Mouse (Mus musculus) ZHBTc4 (cell line): ENCODE measurements around the gene Rilpl1.
A peak's percentile ranks its signal among the peaks of the same experiment; 100 is the strongest.
"Not testable (repeated sequence)": the region's sequence is repeated elsewhere in the genome, so short reads cannot be mapped to it uniquely, and the experiment has no call there.

Source experiments
- DNase-seq: peaks from one replicate; pipeline ENCODE4 v3.0.0-alpha.2; 2011; ENCODE audit warnings: low read depth, low spot score

Rilpl1 gene

DNA sequence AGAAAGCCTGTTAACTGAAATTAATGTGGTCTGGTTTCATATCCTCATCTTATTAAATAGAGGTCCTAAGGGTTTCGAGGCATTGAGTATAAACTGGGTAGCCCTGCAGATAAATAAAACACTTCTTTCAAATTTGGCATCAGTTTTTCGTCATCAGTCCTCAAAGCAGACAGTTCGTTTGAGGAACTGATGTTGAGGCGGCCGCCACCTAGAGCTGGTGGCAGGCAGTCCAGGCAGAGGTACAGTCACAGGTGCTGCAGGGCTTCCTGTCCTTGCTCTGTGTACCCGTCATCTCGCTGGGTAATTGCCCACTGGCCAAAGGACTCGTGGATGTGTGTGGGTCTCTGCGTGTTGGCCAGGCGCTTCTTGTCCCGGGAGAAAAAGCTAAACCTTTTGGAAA, 37.7 kb downstream of the Rilpl1 start:
- DNase-seq: no peak

DNA sequence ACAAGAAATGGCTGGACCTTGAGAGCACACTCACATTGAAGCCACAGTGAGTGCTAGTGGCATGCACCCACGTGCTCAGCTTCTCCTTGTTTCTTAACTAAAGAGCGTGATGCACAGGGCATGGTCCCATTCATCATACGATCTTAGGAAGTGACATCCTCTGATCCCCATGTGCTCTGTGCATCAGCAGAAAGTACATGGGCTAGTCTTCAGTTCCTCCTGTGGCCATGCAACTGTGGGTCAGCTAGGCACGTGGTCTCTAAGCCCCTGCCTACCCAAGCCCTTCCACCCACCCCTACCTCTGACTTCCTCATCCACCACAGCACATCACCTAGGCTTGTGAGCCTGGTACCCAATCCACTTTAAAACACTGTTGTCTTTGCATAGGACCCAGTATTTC, 38.6 kb downstream of the Rilpl1 start:
- no peak for DNase-seq

GRCm38 (mm10) chr5:124491732-124492131, 39.5 kb downstream of the Rilpl1 start:
- DNase-seq: no peak

DNA sequence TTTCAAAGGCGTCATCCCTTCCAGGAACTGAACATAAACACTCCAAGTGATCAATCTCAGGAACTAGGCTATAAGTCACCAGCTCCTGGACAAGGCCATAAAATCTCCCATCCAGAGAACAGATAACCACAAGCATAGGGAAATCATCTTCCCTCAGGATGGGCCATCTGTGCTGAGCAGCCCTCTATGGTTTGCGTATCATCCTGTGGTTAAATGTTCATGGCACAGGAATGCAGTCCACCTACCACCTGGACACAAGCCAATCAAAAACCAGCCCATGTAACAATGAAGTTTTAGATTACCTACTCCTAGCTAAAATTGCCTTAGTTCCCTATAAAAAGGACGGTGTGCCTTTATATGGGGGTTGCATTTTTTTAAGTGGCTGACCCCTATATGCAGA, 42.3 kb downstream of the Rilpl1 start:
- no peak for DNase-seq

DNA sequence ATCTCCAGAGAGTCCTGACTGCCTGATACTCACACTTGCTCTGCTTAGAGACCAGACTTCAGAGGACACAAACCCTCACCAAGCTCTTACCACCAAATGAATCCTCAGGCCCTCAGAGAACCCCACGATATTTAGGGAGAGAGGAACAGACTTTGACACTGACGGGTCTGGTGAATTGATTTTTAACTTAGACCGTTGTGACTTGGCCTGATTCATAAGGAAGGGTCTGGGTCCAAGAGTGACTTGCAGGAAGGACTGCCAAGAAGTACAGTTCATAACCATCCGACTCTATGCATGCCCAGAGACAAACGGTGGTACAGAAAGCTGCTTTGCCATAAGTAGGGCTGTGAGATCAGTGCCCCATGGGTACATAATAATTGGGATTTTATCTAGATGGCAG, 45.5 kb downstream of the Rilpl1 start:
- DNase-seq: no peak

- DNase-seq: no peak
Observed at GRCm38 (mm10) chr5:124483655-124484396, 47.4 kb downstream of the Rilpl1 start.

- DNase-seq: peak; percentile 92
Observed at GRCm38 (mm10) chr5:124482966-124483654, 48.1 kb downstream of the Rilpl1 start, which contains the start of gene Snrnp35. Snrnp35 (plus strand) TSS chr5:124483134.

- DNase-seq: no peak
Observed at GRCm38 (mm10) chr5:124482436-124482965, 48.7 kb downstream of the Rilpl1 start.

DNA sequence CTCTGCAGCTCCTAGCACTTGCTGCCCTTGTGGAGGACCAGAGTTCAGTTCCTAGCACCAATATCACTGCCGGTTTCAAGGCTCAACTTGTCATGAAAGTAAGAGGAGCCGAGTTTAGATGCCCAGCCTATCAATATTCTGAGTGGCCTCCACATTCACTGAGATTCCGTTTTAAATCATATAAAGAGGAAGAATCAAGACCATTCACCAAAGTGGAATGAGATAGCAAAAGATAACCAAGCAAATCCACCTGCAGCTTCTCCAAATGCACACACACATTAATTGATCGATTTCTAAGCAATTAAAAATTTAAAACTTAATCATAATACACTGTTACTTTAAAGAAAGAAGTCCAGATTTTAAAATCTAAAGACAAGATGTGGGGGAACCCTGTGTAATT, 49.5 kb downstream of the Rilpl1 start:
- DNase-seq: no peak

GRCm38 (mm10) chr5:124480119-124480518, 51.1 kb downstream of the Rilpl1 start:
- DNase-seq: no peak

DNA sequence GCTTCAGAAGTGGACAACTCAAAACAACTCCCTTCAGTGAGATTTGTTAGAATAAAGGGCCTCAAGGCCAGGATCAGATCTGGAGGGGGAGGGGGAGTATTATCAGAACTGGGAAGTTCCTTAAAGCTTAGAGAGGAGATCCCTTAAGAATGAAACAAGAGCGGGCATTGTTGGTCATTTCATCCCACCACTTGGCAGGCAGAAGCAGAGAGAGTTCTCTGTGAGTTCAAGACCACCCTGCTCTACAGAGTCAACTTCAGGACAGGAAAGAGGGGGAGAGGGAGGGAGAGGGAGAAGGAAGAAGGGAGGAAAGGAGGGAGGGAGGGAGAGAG, 52.4 kb downstream of the Rilpl1 start:
- no peak for DNase-seq

DNA sequence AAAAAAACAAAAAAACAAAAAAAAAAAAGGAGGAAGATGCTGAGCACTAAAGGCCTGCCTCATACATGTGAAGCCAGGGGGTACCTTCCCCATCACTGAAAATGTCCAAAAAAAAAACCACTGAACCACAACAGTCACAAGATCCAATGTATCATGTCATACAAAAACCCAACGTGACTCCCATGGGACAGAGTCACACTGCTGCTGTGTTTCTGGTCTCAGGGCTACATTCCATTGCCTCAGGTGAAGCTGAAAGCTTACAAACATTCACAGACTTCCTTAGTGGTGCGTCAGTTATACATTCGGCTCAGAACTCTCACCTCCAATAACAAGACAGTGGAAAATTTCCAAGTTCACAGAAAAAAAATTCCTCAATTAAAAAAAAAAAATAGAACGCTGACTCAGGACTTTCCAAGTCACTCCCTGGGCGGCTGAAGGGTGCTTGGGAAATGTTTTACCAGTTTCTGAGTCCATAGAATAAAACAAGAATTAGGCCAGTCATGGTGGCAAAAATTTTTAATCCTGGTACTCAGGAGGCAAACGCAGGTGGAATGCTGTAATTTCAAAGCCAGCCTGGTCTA, 60.5 kb downstream of the Rilpl1 start:
- no peak for DNase-seq

DNA sequence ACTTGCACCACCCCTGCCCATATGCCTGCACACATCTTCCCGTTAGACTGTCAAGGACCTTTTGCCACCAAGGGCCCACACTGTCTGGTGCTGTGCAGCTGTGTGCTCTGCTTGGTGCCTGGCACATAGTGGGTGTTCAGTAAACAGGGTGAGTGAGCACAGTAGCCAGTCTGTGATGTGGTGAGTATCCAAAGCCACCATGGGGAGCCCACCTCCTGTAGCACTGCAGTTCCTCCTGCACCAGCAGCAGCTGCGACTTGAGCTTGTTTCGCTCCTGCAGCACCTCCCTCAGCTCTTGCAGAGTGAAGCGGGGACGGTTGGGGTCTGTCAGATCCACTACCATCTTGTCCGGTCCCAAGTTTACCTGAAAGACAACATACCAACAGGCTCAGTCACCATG, 61.7 kb downstream of the Rilpl1 start:
- no peak for DNase-seq

DNA sequence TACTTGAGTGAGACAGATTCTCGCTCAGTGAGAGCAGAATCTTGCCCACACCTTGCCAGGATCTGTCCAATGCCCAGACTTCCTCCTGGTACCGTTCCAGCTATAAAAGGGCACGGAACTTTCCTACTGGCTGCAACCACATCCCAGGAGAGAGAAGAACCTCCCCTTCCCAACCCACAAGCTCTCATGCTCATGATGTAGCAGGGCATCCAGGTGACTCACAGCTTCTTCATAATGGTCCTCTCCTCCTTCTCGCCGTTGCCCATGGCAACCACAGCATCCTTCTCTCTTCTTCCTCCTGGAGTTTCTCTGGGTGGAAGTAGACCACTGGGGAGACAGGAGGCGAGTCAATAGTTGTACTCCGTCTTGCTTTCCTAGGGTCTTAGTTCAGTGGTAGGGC, 62.8 kb downstream of the Rilpl1 start:
- DNase-seq: no peak

DNA sequence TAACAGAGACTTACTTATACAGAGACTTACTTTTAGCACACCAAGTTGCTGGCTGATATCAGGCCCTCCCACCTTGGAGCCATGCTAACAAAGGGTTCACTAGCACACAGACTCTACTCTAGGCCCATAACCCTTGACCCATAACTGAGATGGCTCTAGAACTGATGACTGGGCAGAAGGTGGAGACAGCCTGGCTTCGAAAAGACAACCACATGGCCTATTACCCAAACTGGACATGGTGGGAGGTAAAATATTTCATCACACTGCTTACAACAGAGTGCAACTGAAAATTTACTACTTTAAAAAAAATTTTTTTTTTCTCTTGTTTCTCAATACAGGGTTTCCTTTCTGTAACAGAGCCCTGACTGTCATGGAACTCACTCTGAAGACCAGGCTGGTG, 63.4 kb downstream of the Rilpl1 start:
- no peak for DNase-seq

DNA sequence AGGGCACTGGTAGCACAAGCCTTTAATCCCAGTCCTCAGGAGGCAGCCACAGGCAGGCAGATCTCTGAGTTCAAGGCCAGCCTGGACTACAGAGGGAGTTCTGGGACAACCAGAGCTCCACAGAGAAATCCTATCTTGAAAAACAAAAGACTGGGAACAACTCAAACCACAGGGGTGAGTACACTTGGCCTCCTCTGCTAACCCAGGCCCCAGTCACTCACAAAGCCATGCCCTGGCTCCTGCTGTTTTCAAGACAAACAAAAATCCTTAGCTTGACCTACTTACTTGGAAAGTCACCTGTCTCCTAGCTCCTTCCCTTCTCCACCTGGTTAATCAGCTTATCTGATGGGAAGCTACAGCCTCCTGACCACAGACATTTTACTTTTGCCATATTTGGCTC, 66.3 kb downstream of the Rilpl1 start:
- DNase-seq: peak; percentile 34

DNA sequence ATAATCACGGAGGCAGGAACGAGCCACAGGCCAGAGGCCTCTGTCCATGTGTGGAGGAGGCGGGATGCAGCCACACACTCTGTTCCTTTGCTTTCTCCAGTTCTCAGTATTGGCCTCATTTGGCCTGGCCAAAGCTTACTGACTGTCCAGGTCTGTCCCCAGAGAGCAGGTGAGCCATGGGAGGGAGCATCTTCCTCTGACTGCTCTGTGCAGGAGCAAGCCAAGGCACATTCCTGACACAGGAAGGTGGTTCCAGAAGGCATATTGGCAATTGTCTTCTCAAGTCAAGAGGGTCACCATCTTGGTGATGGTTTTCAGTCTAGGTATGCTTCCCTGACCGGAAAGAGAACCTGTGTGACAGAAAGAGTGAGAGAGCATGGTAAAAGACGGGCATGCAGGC, 67.7 kb downstream of the Rilpl1 start:
- no peak for DNase-seq

GRCm38 (mm10) chr5:124462297-124463025, 68.7 kb downstream of the Rilpl1 start:
- peak; percentile 55 for DNase-seq

DNA sequence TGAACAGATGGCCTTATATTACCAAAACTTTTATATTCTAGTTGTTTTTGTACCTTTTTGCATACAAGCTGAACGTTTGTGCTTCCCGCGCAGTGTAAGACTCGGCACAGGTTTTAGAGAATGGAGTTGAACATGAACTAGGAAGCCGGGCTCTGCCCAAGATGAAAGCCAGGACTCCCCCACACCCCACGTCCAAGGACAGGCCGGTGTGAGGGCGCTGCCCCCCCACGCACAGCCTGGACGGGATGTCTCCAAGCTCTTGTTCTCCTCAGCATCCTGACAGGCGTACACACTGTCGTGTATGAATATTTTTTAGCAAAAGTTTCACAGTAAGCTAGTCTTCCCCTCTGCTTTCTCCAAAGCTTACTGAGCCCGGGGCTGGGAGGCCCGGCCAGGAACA, 70.3 kb downstream of the Rilpl1 start:
- not testable (repeated sequence) for DNase-seq

DNA sequence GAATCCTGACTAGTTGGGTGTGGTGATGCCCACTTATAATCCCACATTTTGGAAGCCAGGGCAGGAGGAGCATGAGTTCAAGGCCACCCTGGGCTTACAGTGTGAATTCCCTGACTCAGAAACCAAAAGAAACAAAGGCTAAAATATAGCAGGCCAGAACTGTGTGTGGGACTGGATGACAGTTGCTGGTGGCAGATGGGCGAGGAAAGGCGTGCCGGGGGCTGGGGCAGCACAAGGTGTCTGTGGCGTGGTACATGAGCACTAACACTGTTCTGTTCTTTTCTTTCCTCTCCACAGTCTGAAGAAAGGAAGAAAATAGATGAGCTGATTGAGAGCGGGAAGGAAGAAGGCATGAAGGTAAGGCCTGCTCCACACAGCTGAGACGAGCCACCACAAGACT, 74.4 kb downstream of the Rilpl1 start:
- DNase-seq: no peak

- DNase-seq: no peak
Observed at GRCm38 (mm10) chr5:124454082-124454419, 77.1 kb downstream of the Rilpl1 start.
